ENCODE assay signal across 20 mouse cellular contexts in genomic region chr13:38626229-38626525, GRCm38 (mm10). TPM values are rescaled to one million over a fixed set of nuclear protein-coding genes. Genes with fewer than 3 reads are reported as not detected.
DNase-seq lines count a peak whose midpoint lies in the region; ATAC-seq lines count a peak whose summit lies in the region.
"Had no signal": no experiment of that assay in that cellular context is flagged by ENCODE, and none has a peak within 500 bp of the region (broad histone marks: within the 10 kb centered on the region; RNA-seq: fewer than 3 reads in every experiment).

No protein-coding gene starts in this region.

- no peak overlapping the region for H3K4me3 ChIP-seq in heart, embryonic 11.5 days (ENCODE audit: low read depth, low read length)
- H3K4me3 ChIP-seq in intestine, embryonic 16.5 days (ENCODE audit: low read length), result no peak overlapping the region
- no peak overlapping the region for H3K4me3 ChIP-seq in intestine, embryonic 15.5 days (replicated peaks)
- no peak overlapping the region for H3K4me3 ChIP-seq in midbrain, embryonic 16.5 days (ENCODE audit: low read depth, low read length)
- no peak overlapping the region for H3K4me3 ChIP-seq in midbrain, embryonic 11.5 days (ENCODE audit: low read depth, low read length)
- no peak overlapping the region for H3K4me3 ChIP-seq in stomach, embryonic 16.5 days (replicated peaks; ENCODE audit: low read length)
- H3K4me3 ChIP-seq: heart, embryonic 10.5 days; limb, embryonic 13.5 days; lung, embryonic 15.5 days; midbrain, embryonic 10.5 days; neural tube, embryonic 15.5 days had no signal

- H3K27me3 ChIP-seq in heart, embryonic 11.5 days (ENCODE audit: control insufficient read depth, insufficient read depth, low read length), result no peaks in the 10 kb centered on the region
- H3K27me3 ChIP-seq in intestine, embryonic 16.5 days (replicated peaks; ENCODE audit: control insufficient read depth, insufficient read depth, low read length), result no peaks in the 10 kb centered on the region
- no peaks in the 10 kb centered on the region for H3K27me3 ChIP-seq in intestine, embryonic 15.5 days (replicated peaks)
- H3K27me3 ChIP-seq in midbrain, embryonic 16.5 days (ENCODE audit: control insufficient read depth, insufficient read depth, low read depth, low read length), result no peaks in the 10 kb centered on the region
- H3K27me3 ChIP-seq in midbrain, embryonic 11.5 days (ENCODE audit: control insufficient read depth, insufficient read depth, low read length), result no peaks in the 10 kb centered on the region
- H3K27me3 ChIP-seq in stomach, embryonic 16.5 days (ENCODE audit: control insufficient read depth, insufficient read depth, low read length), result no peaks in the 10 kb centered on the region
- H3K27me3 ChIP-seq: CH12.LX; limb, embryonic 13.5 days; lung, embryonic 15.5 days; neural tube, embryonic 15.5 days; Patski had no signal

- 0 out of 2 replicates have a peak overlapping the region, but pooled peaks have one; percentile 18 for H3K9ac ChIP-seq in heart, embryonic 11.5 days (ENCODE audit: low read depth, low read length)
- H3K9ac ChIP-seq in intestine, embryonic 16.5 days (ENCODE audit: low read depth, low read length), result 0 out of 2 replicates have a peak overlapping the region, but pooled peaks have one; percentile 11
- no peak overlapping the region for H3K9ac ChIP-seq in intestine, embryonic 15.5 days
- no peak overlapping the region for H3K9ac ChIP-seq in midbrain, embryonic 16.5 days (ENCODE audit: low read depth, low read length)
- no peak overlapping the region for H3K9ac ChIP-seq in midbrain, embryonic 11.5 days (ENCODE audit: low read length)
- H3K9ac ChIP-seq in stomach, embryonic 16.5 days (ENCODE audit: low read length), result peak overlapping the region; percentile 19; the same call in 1 of the 2 replicates
- H3K9ac ChIP-seq: limb, embryonic 13.5 days; lung, embryonic 15.5 days; neural tube, embryonic 15.5 days had no signal

- H3K9me3 ChIP-seq in heart, embryonic 11.5 days (replicated peaks; ENCODE audit: control insufficient read depth, low read length), result no peaks in the 10 kb centered on the region
- H3K9me3 ChIP-seq in intestine, embryonic 16.5 days (ENCODE audit: control insufficient read depth, low read length), result no peaks in the 10 kb centered on the region
- H3K9me3 ChIP-seq in intestine, embryonic 15.5 days, result no peaks in the 10 kb centered on the region
- no peaks in the 10 kb centered on the region for H3K9me3 ChIP-seq in midbrain, embryonic 16.5 days (replicated peaks; ENCODE audit: control insufficient read depth, low read length, poor library complexity, severe bottlenecking)
- H3K9me3 ChIP-seq in midbrain, embryonic 11.5 days (ENCODE audit: control insufficient read depth, low read length), result no peaks in the 10 kb centered on the region
- no peaks in the 10 kb centered on the region for H3K9me3 ChIP-seq in stomach, embryonic 16.5 days (replicated peaks; ENCODE audit: control insufficient read depth, low read length)
- H3K9me3 ChIP-seq: G1E; heart, embryonic 10.5 days; limb, embryonic 13.5 days; lung, embryonic 15.5 days; midbrain, embryonic 10.5 days; neural tube, embryonic 15.5 days had no signal

- H3K36me3 ChIP-seq in heart, embryonic 11.5 days (ENCODE audit: control insufficient read depth, insufficient read depth, low read length), result no peaks in the 10 kb centered on the region; the same call in 1 of the 2 replicates
- H3K36me3 ChIP-seq in intestine, embryonic 16.5 days (ENCODE audit: control insufficient read depth, insufficient read depth, low read length), result no peaks in the 10 kb centered on the region
- peaks cover 3% of the 10 kb centered on the region; the same call in 1 of the 2 replicates for H3K36me3 ChIP-seq in intestine, embryonic 15.5 days
- H3K36me3 ChIP-seq in midbrain, embryonic 16.5 days (ENCODE audit: control insufficient read depth, insufficient read depth, low read length), result no peaks in the 10 kb centered on the region
- H3K36me3 ChIP-seq in midbrain, embryonic 11.5 days (ENCODE audit: control insufficient read depth, insufficient read depth, low read length), result no peaks in the 10 kb centered on the region
- H3K36me3 ChIP-seq in stomach, embryonic 16.5 days (ENCODE audit: control insufficient read depth, insufficient read depth, low read length), result no peaks in the 10 kb centered on the region
- H3K36me3 ChIP-seq: lung, embryonic 15.5 days had no signal

- ATAC-seq in heart, embryonic 11.5 days (replicated peaks; ENCODE audit: insufficient number of reproducible peaks, low FRiP score, low TSS enrichment), result no peak
- ATAC-seq in intestine, embryonic 16.5 days, result no peak
- no peak for ATAC-seq in intestine, embryonic 15.5 days
- ATAC-seq in midbrain, embryonic 16.5 days, result 0 out of 2 replicates have a peak, but pooled peaks have one; percentile 32
- ATAC-seq in midbrain, embryonic 11.5 days (ENCODE audit: low FRiP score), result no peak
- no peak for ATAC-seq in stomach, embryonic 16.5 days (ENCODE audit: insufficient read depth, low FRiP score)
- ATAC-seq: Patski had no signal

- WGBS in heart, embryonic 11.5 days (ENCODE audit: insufficient replicate concordance), result 27% methylated on average over 6 of the region's 6 CpGs
- 38% methylated on average over 6 of the region's 6 CpGs for WGBS in intestine, embryonic 16.5 days
- 40% methylated on average over 6 of the region's 6 CpGs for WGBS in intestine, embryonic 15.5 days
- WGBS in midbrain, embryonic 16.5 days, result 15% methylated on average over 6 of the region's 6 CpGs
- WGBS in midbrain, embryonic 11.5 days, result 25% methylated on average over 6 of the region's 6 CpGs
- WGBS in stomach, embryonic 16.5 days, result 44% methylated on average over 6 of the region's 6 CpGs

- no peak overlapping the region for H3K27ac ChIP-seq in heart, embryonic 11.5 days (ENCODE audit: low read depth, low read length)
- H3K27ac ChIP-seq in intestine, embryonic 16.5 days (ENCODE audit: low read length), result no peak overlapping the region
- no peak overlapping the region for H3K27ac ChIP-seq in intestine, embryonic 15.5 days
- H3K27ac ChIP-seq in midbrain, embryonic 16.5 days (ENCODE audit: low read length), result no peak overlapping the region
- H3K27ac ChIP-seq in midbrain, embryonic 11.5 days (ENCODE audit: low read depth, low read length), result no peak overlapping the region
- no peak overlapping the region for H3K27ac ChIP-seq in stomach, embryonic 16.5 days (ENCODE audit: low read length)
- H3K27ac ChIP-seq: heart, embryonic 10.5 days; limb, embryonic 13.5 days; midbrain, embryonic 10.5 days; neural tube, embryonic 15.5 days had no signal

- H3K4me2 ChIP-seq in heart, embryonic 11.5 days, result no peak overlapping the region
- H3K4me2 ChIP-seq in intestine, embryonic 16.5 days (ENCODE audit: low read depth, low read length), result no peak overlapping the region
- no peak overlapping the region for H3K4me2 ChIP-seq in intestine, embryonic 15.5 days (replicated peaks)
- H3K4me2 ChIP-seq in midbrain, embryonic 16.5 days (ENCODE audit: low read length), result no peak overlapping the region
- H3K4me2 ChIP-seq in midbrain, embryonic 11.5 days, result no peak overlapping the region
- H3K4me2 ChIP-seq in stomach, embryonic 16.5 days (ENCODE audit: low read depth, low read length), result no peak overlapping the region
- H3K4me2 ChIP-seq: limb, embryonic 13.5 days; lung, embryonic 15.5 days; neural tube, embryonic 15.5 days had no signal

- no peaks in the 10 kb centered on the region for H3K4me1 ChIP-seq in heart, embryonic 11.5 days (ENCODE audit: control insufficient read depth, insufficient read depth, low read length)
- no peaks in the 10 kb centered on the region for H3K4me1 ChIP-seq in intestine, embryonic 16.5 days (ENCODE audit: control insufficient read depth, insufficient read depth, low read length)
- no peaks in the 10 kb centered on the region for H3K4me1 ChIP-seq in intestine, embryonic 15.5 days (replicated peaks)
- no peaks in the 10 kb centered on the region for H3K4me1 ChIP-seq in midbrain, embryonic 16.5 days (ENCODE audit: control insufficient read depth, insufficient read depth, low read length)
- no peaks in the 10 kb centered on the region for H3K4me1 ChIP-seq in midbrain, embryonic 11.5 days (ENCODE audit: control insufficient read depth, insufficient read depth, low read length)
- H3K4me1 ChIP-seq in stomach, embryonic 16.5 days (ENCODE audit: control insufficient read depth, insufficient read depth, low read length), result no peaks in the 10 kb centered on the region
- H3K4me1 ChIP-seq: limb, embryonic 13.5 days; lung, embryonic 15.5 days; midbrain, embryonic 10.5 days had no signal

- DNase-seq in heart, postnatal 4 days, result no peak
- DNase-seq in midbrain, embryonic 11.5 days (ENCODE audit: low spot score, missing footprints), result no peak
- DNase-seq in spleen, postnatal 14 days (ENCODE audit: low spot score in 2 of 2), result no peak
- DNase-seq: B cell, adult 2 months; cerebellum, adult 11-12 months; layer of hippocampus, adult 9-11 months; thymus, postnatal 14 days had no signal

RNA-seq across cellular contexts. Expression of gene Bloc1s5, which starts 8.7 kb away (rescaled TPM):
- polyA plus RNA-seq in heart, embryonic 11.5 days (2014; fragmentation: Nextera tagmentation; extraction: Ambion mirVana), result 17.9 and 18.9 TPM in 2 replicates
- total RNA-seq in heart, postnatal 4 days (2021), result 10 to 100 TPM; 12.3 to 12.8 TPM
- 14.5 and 15.5 TPM in 2 replicates for polyA plus RNA-seq in intestine, embryonic 16.5 days (2015; fragmentation: Nextera tagmentation; extraction: Ambion mirVana)
- polyA plus RNA-seq in intestine, embryonic 15.5 days (2015; fragmentation: Nextera tagmentation; extraction: Ambion mirVana), result 14.3 and 15.9 TPM in 2 replicates
- 20.7 and 23.8 TPM in 2 replicates for polyA plus RNA-seq in midbrain, embryonic 16.5 days (2015; fragmentation: Nextera tagmentation; extraction: Ambion mirVana)
- 28.6 and 29.5 TPM in 2 replicates for polyA plus RNA-seq in midbrain, embryonic 11.5 days (2014; fragmentation: Nextera tagmentation; extraction: Ambion mirVana)
- 15.2 and 18.5 TPM in 2 replicates for polyA plus RNA-seq in stomach, embryonic 16.5 days (2015; fragmentation: Nextera tagmentation; extraction: Ambion mirVana)

RNA-seq across cellular contexts. Expression of gene Eef1e1, which starts 32.7 kb away (rescaled TPM):
- polyA plus RNA-seq in heart, embryonic 11.5 days (2014; fragmentation: Nextera tagmentation; extraction: Ambion mirVana), result 42.7 and 45.2 TPM in 2 replicates
- 10 to 100 TPM; 20.3 to 24.9 TPM for total RNA-seq in heart, postnatal 4 days (2021)
- polyA plus RNA-seq in intestine, embryonic 16.5 days (2015; fragmentation: Nextera tagmentation; extraction: Ambion mirVana), result 48.0 and 51.5 TPM in 2 replicates
- 53.4 TPM in 2 replicates for polyA plus RNA-seq in intestine, embryonic 15.5 days (2015; fragmentation: Nextera tagmentation; extraction: Ambion mirVana)
- polyA plus RNA-seq in midbrain, embryonic 16.5 days (2015; fragmentation: Nextera tagmentation; extraction: Ambion mirVana), result 104 and 117 TPM in 2 replicates
- 64.3 and 69.2 TPM in 2 replicates for polyA plus RNA-seq in midbrain, embryonic 11.5 days (2014; fragmentation: Nextera tagmentation; extraction: Ambion mirVana)
- polyA plus RNA-seq in stomach, embryonic 16.5 days (2015; fragmentation: Nextera tagmentation; extraction: Ambion mirVana), result 37.6 and 38.6 TPM in 2 replicates

Comparison
In these comparisons a context has a peak if more than half of its experiments do, and no peak if none do; other contexts are left out.
1. H3K9ac ChIP-seq: peak in heart, embryonic 11.5 days (single experiment), intestine, embryonic 16.5 days (single experiment) and stomach, embryonic 16.5 days (single experiment); none in intestine, embryonic 15.5 days (single experiment), midbrain, embryonic 16.5 days (single experiment) and midbrain, embryonic 11.5 days (single experiment).